Mouse (Mus musculus): ENCODE data around the gene Olfm3. TPM values are rescaled to one million over a fixed set of nuclear protein-coding genes. Genes with fewer than 3 reads are reported as not detected.

Olfm3 gene
- polyA plus RNA-seq, 1 experiment: 0.07 TPM

GRCm38 (mm10) chr3:114929605-114930004 lies 25.7 kb downstream of the Olfm3 start:
- DNase-seq: no peak
- no peaks in the 10 kb centered on the region for H3K36me3 ChIP-seq (ENCODE audit: control insufficient read depth, insufficient read depth, low read length)
- TF ChIP-seq POLR2A (IDR thresholded peaks at IDR 0.05; ENCODE audit: control insufficient read depth, extremely low read depth, insufficient read depth, low read length, poor library complexity) (no peak), CTCF (IDR thresholded peaks at IDR 0.05; ENCODE audit: borderline replicate concordance, control insufficient read depth, extremely low read depth, insufficient read depth, low read length, poor library complexity) (no peak)
- no peaks in the 10 kb centered on the region for H3K27me3 ChIP-seq (ENCODE audit: control insufficient read depth, insufficient read depth, low read length)
- no peaks in the 10 kb centered on the region for H3K4me1 ChIP-seq (replicated peaks; ENCODE audit: control insufficient read depth, insufficient read depth, low read length)
- 86% methylated on average over 4 of the region's 4 CpGs for WGBS
- no peak overlapping the region for H3K4me3 ChIP-seq (ENCODE audit: control insufficient read depth, insufficient read depth, low read length)
- no peak overlapping the region for H3K27ac ChIP-seq (ENCODE audit: control insufficient read depth, insufficient read depth, low read length)

GRCm38 (mm10) chr3:114930336-114930735 lies 26.5 kb downstream of the Olfm3 start:
- Histone ChIP-seq H3K4me1 (replicated peaks; ENCODE audit: control insufficient read depth, insufficient read depth, low read length) (no peaks in the 10 kb centered on the region), H3K36me3 (ENCODE audit: control insufficient read depth, insufficient read depth, low read length) (no peaks in the 10 kb centered on the region), H3K27me3 (ENCODE audit: control insufficient read depth, insufficient read depth, low read length) (no peaks in the 10 kb centered on the region), H3K4me3 (ENCODE audit: control insufficient read depth, insufficient read depth, low read length) (no peak overlapping the region), H3K27ac (ENCODE audit: control insufficient read depth, insufficient read depth, low read length) (no peak overlapping the region)
- DNase-seq: no peak
- WGBS: 8% methylated on average over 2 of the region's 2 CpGs
- TF ChIP-seq POLR2A (IDR thresholded peaks at IDR 0.05; ENCODE audit: control insufficient read depth, extremely low read depth, insufficient read depth, low read length, poor library complexity) (no peak), CTCF (IDR thresholded peaks at IDR 0.05; ENCODE audit: borderline replicate concordance, control insufficient read depth, extremely low read depth, insufficient read depth, low read length, poor library complexity) (no peak)

- WGBS: 82% methylated on average over 2 of the region's 2 CpGs
- H3K4me1 ChIP-seq (replicated peaks; ENCODE audit: control insufficient read depth, insufficient read depth, low read length): no peaks in the 10 kb centered on the region
- DNase-seq: no peak
- no peak overlapping the region for H3K27ac ChIP-seq (ENCODE audit: control insufficient read depth, insufficient read depth, low read length)
- no peaks in the 10 kb centered on the region for H3K27me3 ChIP-seq (ENCODE audit: control insufficient read depth, insufficient read depth, low read length)
- no peak for TF ChIP-seq CTCF (IDR thresholded peaks at IDR 0.05; ENCODE audit: borderline replicate concordance, control insufficient read depth, extremely low read depth, insufficient read depth, low read length, poor library complexity)
- TF ChIP-seq POLR2A (IDR thresholded peaks at IDR 0.05; ENCODE audit: control insufficient read depth, extremely low read depth, insufficient read depth, low read length, poor library complexity): no peak
- no peak overlapping the region for H3K4me3 ChIP-seq (ENCODE audit: control insufficient read depth, insufficient read depth, low read length)
- no peaks in the 10 kb centered on the region for H3K36me3 ChIP-seq (ENCODE audit: control insufficient read depth, insufficient read depth, low read length)
Observed at GRCm38 (mm10) chr3:114930796-114931195, 26.9 kb downstream of the Olfm3 start.

GRCm38 (mm10) chr3:114932881-114933280 lies 29.0 kb downstream of the Olfm3 start:
- H3K27ac ChIP-seq (ENCODE audit: control insufficient read depth, insufficient read depth, low read length): no peak overlapping the region
- DNase-seq: no peak
- TF ChIP-seq CTCF (IDR thresholded peaks at IDR 0.05; ENCODE audit: borderline replicate concordance, control insufficient read depth, extremely low read depth, insufficient read depth, low read length, poor library complexity) (no peak), POLR2A (IDR thresholded peaks at IDR 0.05; ENCODE audit: control insufficient read depth, extremely low read depth, insufficient read depth, low read length, poor library complexity) (no peak)
- 94% methylated on average over 2 of the region's 2 CpGs for WGBS
- H3K4me3 ChIP-seq (ENCODE audit: control insufficient read depth, insufficient read depth, low read length): no peak overlapping the region
- H3K36me3 ChIP-seq (ENCODE audit: control insufficient read depth, insufficient read depth, low read length): no peaks in the 10 kb centered on the region
- H3K4me1 ChIP-seq (replicated peaks; ENCODE audit: control insufficient read depth, insufficient read depth, low read length): no peaks in the 10 kb centered on the region
- no peaks in the 10 kb centered on the region for H3K27me3 ChIP-seq (ENCODE audit: control insufficient read depth, insufficient read depth, low read length)

GRCm38 (mm10) chr3:114954904-114955303 lies 51.0 kb downstream of the Olfm3 start:
- DNase-seq: no peak
- H3K4me1 ChIP-seq (replicated peaks; ENCODE audit: control insufficient read depth, insufficient read depth, low read length): no peaks in the 10 kb centered on the region
- no peak overlapping the region for H3K4me3 ChIP-seq (ENCODE audit: control insufficient read depth, insufficient read depth, low read length)
- H3K27me3 ChIP-seq (ENCODE audit: control insufficient read depth, insufficient read depth, low read length): no peaks in the 10 kb centered on the region
- TF ChIP-seq POLR2A (IDR thresholded peaks at IDR 0.05; ENCODE audit: control insufficient read depth, extremely low read depth, insufficient read depth, low read length, poor library complexity): no peak
- no peak for TF ChIP-seq CTCF (IDR thresholded peaks at IDR 0.05; ENCODE audit: borderline replicate concordance, control insufficient read depth, extremely low read depth, insufficient read depth, low read length, poor library complexity)
- H3K27ac ChIP-seq (ENCODE audit: control insufficient read depth, insufficient read depth, low read length): no peak overlapping the region
- H3K36me3 ChIP-seq (ENCODE audit: control insufficient read depth, insufficient read depth, low read length): no peaks in the 10 kb centered on the region

- no peaks in the 10 kb centered on the region for H3K36me3 ChIP-seq (ENCODE audit: control insufficient read depth, insufficient read depth, low read length)
- no peak overlapping the region for H3K27ac ChIP-seq (ENCODE audit: control insufficient read depth, insufficient read depth, low read length)
- H3K4me1 ChIP-seq (replicated peaks; ENCODE audit: control insufficient read depth, insufficient read depth, low read length): no peaks in the 10 kb centered on the region
- no peak overlapping the region for H3K4me3 ChIP-seq (ENCODE audit: control insufficient read depth, insufficient read depth, low read length)
- TF ChIP-seq CTCF (IDR thresholded peaks at IDR 0.05; ENCODE audit: borderline replicate concordance, control insufficient read depth, extremely low read depth, insufficient read depth, low read length, poor library complexity): no peak
- no peak for TF ChIP-seq POLR2A (IDR thresholded peaks at IDR 0.05; ENCODE audit: control insufficient read depth, extremely low read depth, insufficient read depth, low read length, poor library complexity)
- H3K27me3 ChIP-seq (ENCODE audit: control insufficient read depth, insufficient read depth, low read length): no peaks in the 10 kb centered on the region
- WGBS: 90% methylated on average over 7 of the region's 7 CpGs
- no peak for DNase-seq
Observed at GRCm38 (mm10) chr3:114959311-114959967, 55.6 kb downstream of the Olfm3 start.

Data from thymus, adult 2 months (tissue).